Mouse (Mus musculus) embryonic facial prominence, embryonic 10.5 days (tissue): ENCODE data around the gene Rapsn. TPM values are rescaled to one million over a fixed set of nuclear protein-coding genes. Genes with fewer than 3 reads are reported as not detected.
A peak's percentile ranks its signal among the peaks of the same experiment; 100 is the strongest.

Experiments
- DNase-seq: peaks from one replicate; pipeline ENCODE4 v3.0.0-alpha.2; 2017; ENCODE audit warnings: low spot score
- H3K27ac ChIP-seq: fragments of 300-500 bp; sonication (generic); replicated peaks from 2 replicates; pipeline ENCODE4 v1.5.1; 2016; ENCODE audit warnings: mild to moderate bottlenecking
- H3K27me3 ChIP-seq: fragments of 300-500 bp; sonication (generic); replicated peaks from 2 replicates; pipeline ENCODE4 v1.6.1; 2016; ENCODE audit warnings: low read depth, mild to moderate bottlenecking; ENCODE audit not compliant: poor library complexity, severe bottlenecking
- H3K36me3 ChIP-seq: fragments of 300-500 bp; sonication (generic); replicated peaks from 2 replicates; pipeline ENCODE4 v1.6.1; 2016; ENCODE audit warnings: mild to moderate bottlenecking, moderate library complexity
- H3K4me1 ChIP-seq: fragments of 300-500 bp; sonication (generic); 2 replicates; pipeline ENCODE4 v1.6.1; 2016
- H3K4me3 ChIP-seq: fragments of 300-500 bp; sonication (generic); 2 replicates; pipeline ENCODE4 v1.5.1; 2016; ENCODE audit warnings: mild to moderate bottlenecking, moderate library complexity
- H3K9me3 ChIP-seq: fragments of 300-500 bp; sonication (generic); 2 replicates; pipeline ENCODE4 v1.6.1; 2016; ENCODE audit warnings: mild to moderate bottlenecking
- WGBS: fragments of 180-500 bp; shearing (Covaris S2); methylation state at CpG from one replicate; pipeline ENCODE4 v1.1.7; 2016; 5-methylcytosine and 5-hydroxymethylcytosine counted together
- polyA plus RNA-seq: library from polyadenylated mRNA; unstranded; fragments of >200 nt; fragmentation: Nextera tagmentation; extraction: Ambion mirVana; gene quantifications from 2 replicates; pipeline ENCODE4 v1.2.1, GENCODE M21; 2016

Rapsn gene
- polyA plus RNA-seq, 1 experiment from 2014 or later: 1.2 TPM

GRCm38 (mm10) chr2:91060544-91061355, 25.3 kb downstream of the Rapsn start:
- no peak overlapping the region for H3K27ac ChIP-seq
- DNase-seq: peak; percentile 63
- H3K4me1 ChIP-seq: no peaks in the 10 kb centered on the region; the same call in 1 of the 2 replicates
- H3K9me3 ChIP-seq: no peaks in the 10 kb centered on the region
- H3K4me3 ChIP-seq: no peak overlapping the region
- WGBS: 78% methylated on average over 10 of the region's 10 CpGs
- H3K36me3 ChIP-seq: peaks cover 99% of the 10 kb centered on the region
- H3K27me3 ChIP-seq: no peaks in the 10 kb centered on the region

GRCm38 (mm10) chr2:91061849-91062481, 26.5 kb downstream of the Rapsn start:
- H3K36me3 ChIP-seq: peaks cover 99% of the 10 kb centered on the region
- 89% methylated on average over 6 of the region's 6 CpGs for WGBS
- no peaks in the 10 kb centered on the region for H3K9me3 ChIP-seq
- H3K27ac ChIP-seq: no peak overlapping the region
- H3K4me1 ChIP-seq: no peaks in the 10 kb centered on the region
- H3K27me3 ChIP-seq: no peaks in the 10 kb centered on the region
- no peak for DNase-seq
- no peak overlapping the region for H3K4me3 ChIP-seq

GRCm38 (mm10) chr2:91062779-91063606, 27.6 kb downstream of the Rapsn start:
- no peak overlapping the region for H3K27ac ChIP-seq
- 92% methylated on average over 16 of the region's 16 CpGs for WGBS
- H3K27me3 ChIP-seq: no peaks in the 10 kb centered on the region
- H3K9me3 ChIP-seq: no peaks in the 10 kb centered on the region
- H3K36me3 ChIP-seq: peaks cover 92% of the 10 kb centered on the region
- no peak overlapping the region for H3K4me3 ChIP-seq
- H3K4me1 ChIP-seq: no peaks in the 10 kb centered on the region
- no peak for DNase-seq

GRCm38 (mm10) chr2:91064211-91064610, 28.8 kb downstream of the Rapsn start:
- 86% methylated on average over 6 of the region's 6 CpGs for WGBS
- peaks cover 11% of the 10 kb centered on the region for H3K4me1 ChIP-seq
- no peak for DNase-seq
- H3K36me3 ChIP-seq: peaks cover 83% of the 10 kb centered on the region
- no peaks in the 10 kb centered on the region for H3K9me3 ChIP-seq
- H3K4me3 ChIP-seq: no peak overlapping the region
- H3K27ac ChIP-seq: no peak overlapping the region
- no peaks in the 10 kb centered on the region for H3K27me3 ChIP-seq

DNA sequence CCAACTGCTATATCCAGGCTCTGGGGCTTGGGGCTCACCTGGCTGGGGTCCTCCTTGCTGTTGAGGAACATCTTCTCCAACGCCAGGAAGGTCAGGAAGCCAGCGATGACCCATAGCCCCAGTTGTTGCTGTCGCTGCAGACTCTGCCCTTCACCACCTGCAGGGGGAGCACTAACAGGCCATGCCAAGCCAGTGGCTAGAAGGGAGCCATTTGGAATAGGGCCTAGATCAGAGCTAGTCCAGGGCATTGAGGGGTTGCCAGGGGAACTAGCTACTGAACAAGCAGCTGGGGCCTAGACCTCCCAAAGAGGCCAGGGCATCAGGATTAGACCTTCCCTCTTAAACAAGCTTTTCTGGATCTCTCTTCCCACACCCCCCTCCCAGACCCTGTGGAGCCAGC, 30.1 kb downstream of the Rapsn start:
- H3K36me3 ChIP-seq: peaks cover 70% of the 10 kb centered on the region
- 50% methylated on average over 3 of the region's 3 CpGs for WGBS
- DNase-seq: peak; percentile 43

DNA sequence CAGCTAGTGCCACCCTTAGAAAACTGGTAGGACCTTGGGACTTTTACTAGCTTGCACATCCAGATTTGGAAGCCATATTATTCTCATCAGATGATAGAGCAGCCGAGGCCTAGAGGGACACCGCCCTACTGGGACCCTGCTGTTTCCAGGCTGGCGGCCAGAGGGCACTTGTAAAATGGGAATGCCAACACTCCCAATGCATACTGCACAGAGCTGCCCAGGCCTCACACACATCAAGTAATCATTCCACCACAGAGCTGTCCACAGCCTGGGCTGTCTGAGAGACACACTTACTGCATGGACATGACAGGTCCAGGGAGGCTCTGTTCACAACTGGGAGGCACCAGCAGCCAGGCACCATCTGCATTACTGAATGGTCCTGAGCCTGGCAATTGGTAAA, 31.0 kb downstream of the Rapsn start:
- Histone ChIP-seq H3K27me3 (no peaks in the 10 kb centered on the region), H3K4me1 (peaks cover 29% of the 10 kb centered on the region), H3K27ac (no peak overlapping the region), H3K9me3 (no peaks in the 10 kb centered on the region), H3K4me3 (no peak overlapping the region), H3K36me3 (peaks cover 61% of the 10 kb centered on the region)
- DNase-seq: no peak
- WGBS: 89% methylated on average over 3 of the region's 3 CpGs

More for the DNA sequence above, 30.1 kb downstream of the Rapsn start:
- Histone ChIP-seq H3K27ac (no peak overlapping the region), H3K27me3 (no peaks in the 10 kb centered on the region), H3K4me1 (peaks cover 21% of the 10 kb centered on the region), H3K4me3 (no peak overlapping the region), H3K9me3 (no peaks in the 10 kb centered on the region)

DNA sequence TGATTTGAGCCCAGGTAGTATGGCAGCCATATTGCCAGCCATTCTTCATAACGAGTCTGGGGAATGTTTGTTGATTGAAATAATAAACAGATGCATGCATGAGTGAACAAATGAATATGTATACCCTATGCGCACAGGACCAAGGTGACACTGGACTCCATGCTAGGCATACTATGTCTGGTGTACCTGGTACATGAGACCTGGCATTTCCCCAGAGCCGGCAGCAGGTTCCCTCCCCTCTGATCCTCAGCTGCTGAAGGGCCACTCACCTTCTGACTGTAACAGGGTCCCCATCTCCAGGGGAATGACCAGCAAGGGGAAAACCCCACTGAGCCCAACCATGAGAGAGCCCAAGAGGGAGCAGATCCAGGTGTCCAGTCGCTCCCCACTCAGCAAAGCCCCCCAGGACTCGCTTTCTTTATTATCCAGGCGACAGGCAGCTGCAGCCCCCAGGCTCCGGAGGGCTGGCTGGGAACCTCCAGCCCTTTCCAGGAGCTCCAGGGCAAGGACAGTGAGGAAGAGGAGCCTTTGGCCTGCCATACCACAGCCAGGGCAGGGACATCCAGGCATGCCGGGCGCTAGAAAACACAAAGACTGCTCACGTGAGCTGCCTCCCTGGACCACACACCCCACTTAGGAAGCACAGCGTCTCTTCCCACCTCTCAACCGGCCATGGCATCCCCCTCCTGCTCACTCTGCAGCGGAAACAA, 32.9 kb downstream of the Rapsn start:
- peak overlapping the region; percentile 85; the same call in 1 of the 2 replicates for H3K27ac ChIP-seq
- no peaks in the 10 kb centered on the region for H3K9me3 ChIP-seq
- no peaks in the 10 kb centered on the region for H3K27me3 ChIP-seq
- H3K4me1 ChIP-seq: peaks cover 35% of the 10 kb centered on the region
- H3K4me3 ChIP-seq: peak overlapping the region; percentile 70; the same call in 1 of the 2 replicates
- DNase-seq: no peak
- 59% methylated on average over 13 of the region's 13 CpGs for WGBS
- peaks cover 42% of the 10 kb centered on the region for H3K36me3 ChIP-seq

DNA sequence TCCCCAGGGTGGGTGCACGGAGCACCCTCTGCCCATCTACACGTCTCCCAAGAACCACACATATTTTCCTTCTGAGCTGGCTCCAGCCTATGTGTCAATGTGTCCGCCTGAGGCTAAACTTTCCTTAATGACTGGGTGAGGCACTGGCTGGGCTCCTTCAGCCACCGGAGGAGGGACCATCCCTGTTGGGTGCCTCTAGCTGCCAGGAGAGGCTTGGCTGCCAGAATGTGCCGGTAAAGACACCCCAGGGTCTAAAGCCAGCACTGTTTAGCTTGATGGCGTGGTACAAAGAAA, 33.4 kb downstream of the Rapsn start:
- peaks cover 37% of the 10 kb centered on the region for H3K36me3 ChIP-seq
- no peaks in the 10 kb centered on the region for H3K9me3 ChIP-seq
- no peak for DNase-seq
- peak overlapping the region; percentile 85; the same call in 1 of the 2 replicates for H3K27ac ChIP-seq
- H3K4me1 ChIP-seq: peaks cover 35% of the 10 kb centered on the region
- H3K27me3 ChIP-seq: no peaks in the 10 kb centered on the region
- peak overlapping the region; percentile 70 for H3K4me3 ChIP-seq
- WGBS: 48% methylated on average over 6 of the region's 6 CpGs

DNA sequence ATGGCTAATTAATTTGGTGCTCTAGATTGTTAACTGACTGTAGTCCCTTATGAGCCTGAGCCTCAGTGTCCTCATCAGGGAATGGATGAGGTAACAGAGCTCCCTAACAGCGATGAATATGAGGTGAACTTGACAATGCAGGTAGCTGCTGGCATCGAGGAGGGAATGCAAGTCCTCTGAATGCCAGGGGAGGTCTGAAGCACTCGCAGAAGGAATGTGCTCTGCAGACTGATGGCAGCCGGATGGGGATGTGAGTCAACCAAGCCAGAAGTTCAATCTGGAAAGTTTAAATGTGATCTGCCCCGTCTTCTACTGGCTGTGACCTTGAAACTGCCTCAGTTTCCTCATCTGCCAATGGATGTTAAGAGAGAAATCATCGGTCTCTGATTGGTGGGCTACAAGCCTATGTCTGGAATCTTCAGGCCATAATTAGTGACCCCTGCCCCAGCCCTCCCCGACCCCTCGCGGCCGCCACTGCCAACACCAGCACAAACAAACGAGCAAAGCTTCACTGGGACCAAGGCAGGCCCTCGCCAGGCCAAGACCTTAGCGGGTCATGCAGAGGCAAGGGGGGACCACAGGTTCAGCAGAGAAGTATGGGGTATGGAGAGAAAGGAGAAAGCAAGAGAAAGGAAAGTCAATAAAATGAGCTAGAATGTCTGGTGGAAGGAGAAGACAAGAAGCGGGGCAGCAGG, 34.0 kb downstream of the Rapsn start:
- peaks cover 31% of the 10 kb centered on the region for H3K36me3 ChIP-seq
- WGBS: 8% methylated on average over 14 of the region's 14 CpGs
- no peaks in the 10 kb centered on the region for H3K27me3 ChIP-seq
- H3K27ac ChIP-seq: peak overlapping the region; percentile 85
- H3K9me3 ChIP-seq: no peaks in the 10 kb centered on the region
- DNase-seq: peak; percentile 67
- peaks cover 35% of the 10 kb centered on the region for H3K4me1 ChIP-seq
- H3K4me3 ChIP-seq: peak overlapping the region; percentile 70

GRCm38 (mm10) chr2:91070076-91070800, 34.8 kb downstream of the Rapsn start, which contains the start of gene Slc39a13:
Slc39a13 (minus strand) TSS chr2:91070417.
- Histone ChIP-seq H3K27ac (peak within 1 kb of the TSS; percentile 85), H3K27me3 (no peaks in the 10 kb centered on the region), H3K4me1 (peaks cover 35% of the 10 kb centered on the region), H3K9me3 (no peaks in the 10 kb centered on the region), H3K4me3 (peak within 1 kb of the TSS; percentile 70), H3K36me3 (peaks cover 24% of the 10 kb centered on the region)
- DNase-seq: peak; percentile 97
- WGBS: under 1% methylated on average over 69 of the region's 69 CpGs

- peaks cover 35% of the 10 kb centered on the region for H3K4me1 ChIP-seq
- no peaks in the 10 kb centered on the region for H3K27me3 ChIP-seq
- 82% methylated on average over 10 of the region's 10 CpGs for WGBS
- H3K27ac ChIP-seq: peak overlapping the region; percentile 85
- peaks cover 16% of the 10 kb centered on the region for H3K36me3 ChIP-seq
- no peaks in the 10 kb centered on the region for H3K9me3 ChIP-seq
- DNase-seq: no peak
- peak overlapping the region; percentile 70 for H3K4me3 ChIP-seq
Measured at GRCm38 (mm10) chr2:91071059-91071458, 35.6 kb downstream of the Rapsn start.
